ENCODE assay signal across 8 mouse cellular contexts in genomic region chr7:19628536-19629360, GRCm38 (mm10). TPM values are rescaled to one million over a fixed set of nuclear protein-coding genes. Genes with fewer than 3 reads are reported as not detected.
DNase-seq lines count a peak whose midpoint lies in the region; ATAC-seq and TF ChIP-seq lines count a peak whose summit lies in the region.

No protein-coding gene starts in this region.

- peak; percentile 95 to 97 for DNase-seq in CD8-positive naive resting alpha-beta T cell, adult 2 months (ENCODE audit: low read depth in 2 of 2, low spot score in 2 of 2)
- peak; percentile 98 for DNase-seq in c-Kit-positive CD71-negative TER-119-negative erythroid progenitor cells, embryonic 14.5 days (ENCODE audit: low read depth)
- peak; percentile 94 for DNase-seq in forebrain, embryonic 10.5 days (ENCODE audit: extremely low spot score, low spot score)
- DNase-seq in kidney, postnatal 25 days: peak; percentile 98 to 99
- DNase-seq in liver, embryonic 14.5 days (ENCODE audit: low read depth in 3 of 3, low spot score in 3 of 3): peak; percentile 84 to 92 (median 85)
- DNase-seq in neural tube, embryonic 11.5 days (ENCODE audit: low spot score): peak; percentile 87
- DNase-seq in stomach, postnatal 0 days (ENCODE audit: low spot score): peak; percentile 97

- under 1% methylated on average over 56 of the region's 57 CpGs for WGBS in forebrain, embryonic 10.5 days
- 1% methylated on average over 57 of the region's 57 CpGs for WGBS in heart, embryonic 15.5 days
- WGBS in liver, embryonic 14.5 days (ENCODE audit: insufficient replicate concordance): 2% methylated on average over 57 of the region's 57 CpGs
- under 1% methylated on average over 51 of the region's 57 CpGs for WGBS in neural tube, embryonic 11.5 days
- under 1% methylated on average over 49 of the region's 57 CpGs for WGBS in stomach, postnatal 0 days

- H3K4me1 ChIP-seq in forebrain, embryonic 10.5 days: peaks cover 24% of the 10 kb centered on the region
- H3K4me1 ChIP-seq in heart, embryonic 15.5 days (replicated peaks): peaks cover 15% of the 10 kb centered on the region
- peaks cover 17 to 25% of the 10 kb centered on the region in 2 experiments for H3K4me1 ChIP-seq in liver, embryonic 14.5 days (replicated peaks; ENCODE audit: control insufficient read depth in 2 of 2, insufficient read depth in 2 of 2, low read length in 1 of 2)
- H3K4me1 ChIP-seq in neural tube, embryonic 11.5 days (ENCODE audit: control insufficient read depth, insufficient read depth, low read length): no peaks in the 10 kb centered on the region
- H3K4me1 ChIP-seq in stomach, postnatal 0 days (replicated peaks; ENCODE audit: control insufficient read depth, insufficient read depth): no peaks in the 10 kb centered on the region

- no peaks in the 10 kb centered on the region for H3K9me3 ChIP-seq in forebrain, embryonic 10.5 days
- no peaks in the 10 kb centered on the region for H3K9me3 ChIP-seq in heart, embryonic 15.5 days (replicated peaks)
- H3K9me3 ChIP-seq in liver, embryonic 14.5 days (ENCODE audit: control insufficient read depth, low read length): no peaks in the 10 kb centered on the region
- no peaks in the 10 kb centered on the region for H3K9me3 ChIP-seq in neural tube, embryonic 11.5 days (ENCODE audit: control insufficient read depth, low read length)
- H3K9me3 ChIP-seq in stomach, postnatal 0 days (ENCODE audit: control insufficient read depth, low read length): no peaks in the 10 kb centered on the region

- no peak for TF ChIP-seq CTCF in liver, embryonic 14.5 days (IDR thresholded peaks at IDR 0.05; ENCODE audit: low read depth)
- no peak for TF ChIP-seq CTCF in stomach, postnatal 0 days (IDR thresholded peaks at IDR 0.05; ENCODE audit: low read depth)

- peak overlapping the region; percentile 56 for H3K9ac ChIP-seq in heart, embryonic 15.5 days
- H3K9ac ChIP-seq in liver, embryonic 14.5 days (replicated peaks): peak overlapping the region; percentile 55
- peak overlapping the region; percentile 42 for H3K9ac ChIP-seq in neural tube, embryonic 11.5 days (ENCODE audit: low read length)
- H3K9ac ChIP-seq in stomach, postnatal 0 days (ENCODE audit: low read length): peak overlapping the region; percentile 68

- peak overlapping the region; percentile 88 for H3K4me2 ChIP-seq in heart, embryonic 15.5 days
- peak overlapping the region; percentile 100 for H3K4me2 ChIP-seq in liver, embryonic 14.5 days (ENCODE audit: low read depth)
- peak overlapping the region; percentile 91 for H3K4me2 ChIP-seq in neural tube, embryonic 11.5 days (ENCODE audit: low read depth)
- peak overlapping the region; percentile 98 for H3K4me2 ChIP-seq in stomach, postnatal 0 days (replicated peaks; ENCODE audit: low read depth)

- H3K27me3 ChIP-seq in forebrain, embryonic 10.5 days (ENCODE audit: poor library complexity, severe bottlenecking): no peaks in the 10 kb centered on the region
- no peaks in the 10 kb centered on the region for H3K27me3 ChIP-seq in heart, embryonic 15.5 days
- no peaks in the 10 kb centered on the region for H3K27me3 ChIP-seq in liver, embryonic 14.5 days (ENCODE audit: control insufficient read depth, insufficient read depth, low read length)
- no peaks in the 10 kb centered on the region for H3K27me3 ChIP-seq in neural tube, embryonic 11.5 days (ENCODE audit: control insufficient read depth, insufficient read depth, low read length)
- H3K27me3 ChIP-seq in stomach, postnatal 0 days (ENCODE audit: control insufficient read depth, insufficient read depth, low read length): no peaks in the 10 kb centered on the region

- H3K4me3 ChIP-seq in forebrain, embryonic 10.5 days: peak overlapping the region; percentile 74
- H3K4me3 ChIP-seq in heart, embryonic 15.5 days: peak overlapping the region; percentile 65
- peak overlapping the region; percentile 70 to 84 for H3K4me3 ChIP-seq in liver, embryonic 14.5 days (ENCODE audit: insufficient read depth in 1 of 2, low read depth in 2 of 2, low read length in 2 of 2)
- peak overlapping the region; percentile 73 for H3K4me3 ChIP-seq in neural tube, embryonic 11.5 days (ENCODE audit: low read depth, low read length)
- peak overlapping the region; percentile 87 for H3K4me3 ChIP-seq in stomach, postnatal 0 days (ENCODE audit: low read depth, low read length)

- TF ChIP-seq EP300 in liver, embryonic 14.5 days (IDR thresholded peaks at IDR 0.05; ENCODE audit: low read depth): no peak
- TF ChIP-seq EP300 in stomach, postnatal 0 days (optimal IDR thresholded peaks at IDR 0.05): no peak

- peaks cover 20% of the 10 kb centered on the region for H3K36me3 ChIP-seq in forebrain, embryonic 10.5 days (replicated peaks)
- peaks cover 19% of the 10 kb centered on the region for H3K36me3 ChIP-seq in heart, embryonic 15.5 days
- peaks cover 6% of the 10 kb centered on the region for H3K36me3 ChIP-seq in liver, embryonic 14.5 days (replicated peaks; ENCODE audit: control insufficient read depth, insufficient read depth, low read depth)
- peaks cover 7% of the 10 kb centered on the region for H3K36me3 ChIP-seq in neural tube, embryonic 11.5 days (ENCODE audit: control insufficient read depth, insufficient read depth, low read length)
- peaks cover 7% of the 10 kb centered on the region for H3K36me3 ChIP-seq in stomach, postnatal 0 days (ENCODE audit: control insufficient read depth, insufficient read depth, low read length)

- H3K27ac ChIP-seq in forebrain, embryonic 10.5 days: peak overlapping the region; percentile 76
- H3K27ac ChIP-seq in heart, embryonic 15.5 days: peak overlapping the region; percentile 83
- H3K27ac ChIP-seq in liver, embryonic 14.5 days: peak overlapping the region; percentile 73
- no peak overlapping the region for H3K27ac ChIP-seq in neural tube, embryonic 11.5 days (ENCODE audit: low read depth, low read length)
- H3K27ac ChIP-seq in stomach, postnatal 0 days (replicated peaks): peak overlapping the region; percentile 91

- peak; percentile 85 for ATAC-seq in heart, embryonic 15.5 days (replicated peaks; ENCODE audit: insufficient number of reproducible peaks, insufficient read depth, low FRiP score, low read depth)
- ATAC-seq in liver, embryonic 14.5 days (ENCODE audit: insufficient read depth): peak; percentile 78
- peak; percentile 86 for ATAC-seq in neural tube, embryonic 11.5 days (ENCODE audit: insufficient read depth, low FRiP score, low TSS enrichment)
- peak; percentile 95 for ATAC-seq in stomach, postnatal 0 days (ENCODE audit: low FRiP score, low TSS enrichment)

RNA-seq across cellular contexts. Expression of gene Relb, which starts 0.5 kb away (rescaled TPM):
- polyA plus RNA-seq in forebrain, embryonic 10.5 days (2016; fragmentation: Nextera tagmentation; extraction: Ambion mirVana): 3.0 TPM in 2 replicates
- polyA plus RNA-seq in heart, embryonic 15.5 days (2015; fragmentation: Nextera tagmentation; extraction: Ambion mirVana): 6.1 and 10.0 TPM in 2 replicates
- 1.0 and 1.1 TPM in 2 replicates for polyA plus RNA-seq in liver, embryonic 14.5 days (2012; rRNA removed)
- 0.89 and 1.2 TPM in 2 replicates for polyA plus RNA-seq in liver, embryonic 14.5 days (2014; fragmentation: Nextera tagmentation; extraction: Ambion mirVana)
- polyA plus RNA-seq in neural tube, embryonic 11.5 days (2014; fragmentation: Nextera tagmentation; extraction: Ambion mirVana): 3.1 and 3.8 TPM in 2 replicates
- 7.3 and 8.7 TPM in 2 replicates for polyA plus RNA-seq in stomach, postnatal 0 days (2015; fragmentation: Nextera tagmentation; extraction: Ambion mirVana)

RNA-seq across cellular contexts. Expression of gene Clasrp, which starts 24.5 kb away (rescaled TPM):
- polyA plus RNA-seq in forebrain, embryonic 10.5 days (2016; fragmentation: Nextera tagmentation; extraction: Ambion mirVana): 53.6 and 54.0 TPM in 2 replicates
- polyA plus RNA-seq in heart, embryonic 15.5 days (2015; fragmentation: Nextera tagmentation; extraction: Ambion mirVana): 28.5 and 39.0 TPM in 2 replicates
- polyA plus RNA-seq in liver, embryonic 14.5 days (2012; rRNA removed): 21.3 and 23.3 TPM in 2 replicates
- 7.5 and 8.6 TPM in 2 replicates for polyA plus RNA-seq in liver, embryonic 14.5 days (2014; fragmentation: Nextera tagmentation; extraction: Ambion mirVana)
- 48.0 and 53.5 TPM in 2 replicates for polyA plus RNA-seq in neural tube, embryonic 11.5 days (2014; fragmentation: Nextera tagmentation; extraction: Ambion mirVana)
- 19.0 and 21.5 TPM in 2 replicates for polyA plus RNA-seq in stomach, postnatal 0 days (2015; fragmentation: Nextera tagmentation; extraction: Ambion mirVana)

RNA-seq across cellular contexts. Expression of gene Clptm1, which starts 36.1 kb away (rescaled TPM):
- polyA plus RNA-seq in forebrain, embryonic 10.5 days (2016; fragmentation: Nextera tagmentation; extraction: Ambion mirVana): 70.6 and 75.6 TPM in 2 replicates
- 67.3 and 83.2 TPM in 2 replicates for polyA plus RNA-seq in heart, embryonic 15.5 days (2015; fragmentation: Nextera tagmentation; extraction: Ambion mirVana)
- polyA plus RNA-seq in liver, embryonic 14.5 days (2012; rRNA removed): 20.6 and 20.9 TPM in 2 replicates
- polyA plus RNA-seq in liver, embryonic 14.5 days (2014; fragmentation: Nextera tagmentation; extraction: Ambion mirVana): 44.4 and 50.4 TPM in 2 replicates
- 104 and 107 TPM in 2 replicates for polyA plus RNA-seq in neural tube, embryonic 11.5 days (2014; fragmentation: Nextera tagmentation; extraction: Ambion mirVana)
- 55.0 and 65.1 TPM in 2 replicates for polyA plus RNA-seq in stomach, postnatal 0 days (2015; fragmentation: Nextera tagmentation; extraction: Ambion mirVana)

RNA-seq across cellular contexts. Expression of gene Apoc2, which starts 49.0 kb away (rescaled TPM):
- polyA plus RNA-seq in forebrain, embryonic 10.5 days (2016; fragmentation: Nextera tagmentation; extraction: Ambion mirVana): 0.39 TPM in 1 of 2 replicates, not detected in the other
- polyA plus RNA-seq in heart, embryonic 15.5 days (2015; fragmentation: Nextera tagmentation; extraction: Ambion mirVana): 2.0 and 7.9 TPM in 2 replicates
- polyA plus RNA-seq in liver, embryonic 14.5 days (2012; rRNA removed): 494 and 507 TPM in 2 replicates
- polyA plus RNA-seq in liver, embryonic 14.5 days (2014; fragmentation: Nextera tagmentation; extraction: Ambion mirVana): 990 and 1,023 TPM in 2 replicates
- 0.45 and 0.55 TPM in 2 replicates for polyA plus RNA-seq in neural tube, embryonic 11.5 days (2014; fragmentation: Nextera tagmentation; extraction: Ambion mirVana)
- 8.7 and 10.7 TPM in 2 replicates for polyA plus RNA-seq in stomach, postnatal 0 days (2015; fragmentation: Nextera tagmentation; extraction: Ambion mirVana)

RNA-seq across cellular contexts. Expression of gene Gemin7, which starts 51.4 kb away (rescaled TPM):
- polyA plus RNA-seq in forebrain, embryonic 10.5 days (2016; fragmentation: Nextera tagmentation; extraction: Ambion mirVana): 180 and 186 TPM in 2 replicates
- polyA plus RNA-seq in heart, embryonic 15.5 days (2015; fragmentation: Nextera tagmentation; extraction: Ambion mirVana): 111 and 131 TPM in 2 replicates
- 34.8 and 39.6 TPM in 2 replicates for polyA plus RNA-seq in liver, embryonic 14.5 days (2012; rRNA removed)
- 83.1 and 91.6 TPM in 2 replicates for polyA plus RNA-seq in liver, embryonic 14.5 days (2014; fragmentation: Nextera tagmentation; extraction: Ambion mirVana)
- polyA plus RNA-seq in neural tube, embryonic 11.5 days (2014; fragmentation: Nextera tagmentation; extraction: Ambion mirVana): 161 and 171 TPM in 2 replicates
- 108 and 114 TPM in 2 replicates for polyA plus RNA-seq in stomach, postnatal 0 days (2015; fragmentation: Nextera tagmentation; extraction: Ambion mirVana)
